Mouse (Mus musculus) frontal cortex, postnatal 10 days (tissue): ENCODE data around the gene Olfr1537.

Experiments
- DNase-seq, 2 experiments: peaks; one replicate each; pipeline ENCODE4 v3.0.0; 2022; ENCODE audit warnings: low spot score in 2 of 2, mixed read lengths in 1 of 2

Olfr1537 gene

DNA sequence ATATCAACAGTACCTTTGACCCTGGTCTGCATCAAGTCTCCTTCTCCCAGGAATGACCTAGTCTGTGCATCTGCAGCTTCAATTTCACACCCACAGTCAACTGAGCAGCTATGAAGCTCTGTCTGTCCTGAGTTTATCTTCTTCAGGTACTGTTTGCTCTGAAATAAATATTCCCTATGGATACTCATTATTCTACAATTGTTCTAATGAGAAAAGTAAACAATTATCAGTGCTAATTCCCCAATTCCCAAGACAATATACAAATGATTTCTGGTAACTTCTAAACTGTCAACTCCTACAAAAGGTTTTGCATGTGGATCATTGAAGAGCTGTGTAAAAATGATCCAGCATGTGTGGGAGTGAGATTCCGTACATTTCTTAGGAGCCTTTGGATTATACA lies at the start of gene Olfr1537:
Gene Olfr1537 (minus strand): TSS at position 101 of the 400 bp plus-strand sequence.
- DNase-seq = no peak

DNA sequence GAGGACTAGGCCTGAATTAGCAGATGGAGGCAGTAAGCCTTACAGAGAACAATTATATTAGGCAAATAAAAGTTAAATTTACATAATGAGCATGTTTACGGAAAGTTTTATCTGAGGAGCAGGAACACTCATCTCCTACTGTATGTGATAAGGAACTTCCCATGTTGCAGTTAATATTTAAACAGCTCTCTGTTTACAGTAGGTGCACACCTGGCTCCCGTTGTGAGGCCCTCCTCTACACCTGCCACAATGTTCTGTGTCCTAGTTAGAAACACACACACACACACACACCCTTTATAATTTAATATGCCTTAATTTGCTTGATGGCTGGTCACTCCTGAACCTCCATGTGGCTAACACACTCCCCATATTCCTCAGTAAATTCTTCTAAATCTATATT lies 37.3 kb upstream of the Olfr1537 start:
- DNase-seq = no peak

DNA sequence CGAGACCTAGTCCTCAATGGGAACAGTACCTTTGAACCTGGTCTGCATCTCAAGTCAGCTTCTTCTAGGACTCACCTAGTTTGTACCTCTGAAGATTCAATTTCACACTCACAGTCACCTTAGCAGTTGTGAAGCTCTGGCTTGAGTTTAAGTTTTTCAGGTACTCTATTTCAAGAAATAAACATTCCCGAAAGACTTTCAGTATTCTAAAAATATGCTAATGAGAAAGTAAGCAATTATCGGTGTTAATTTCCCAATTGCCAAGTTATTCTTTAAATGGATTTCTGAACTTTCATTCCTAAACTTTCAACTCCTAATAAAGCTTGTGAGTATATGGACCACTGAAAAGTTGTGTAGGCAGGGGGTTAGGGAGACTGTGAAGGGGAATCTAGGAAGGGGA lies 26.9 kb upstream of the Olfr1537 start, which contains the start of gene Olfr945:
Gene Olfr945 (minus strand): TSS at position 101 of the 400 bp plus-strand sequence.
- DNase-seq = no peak

DNA sequence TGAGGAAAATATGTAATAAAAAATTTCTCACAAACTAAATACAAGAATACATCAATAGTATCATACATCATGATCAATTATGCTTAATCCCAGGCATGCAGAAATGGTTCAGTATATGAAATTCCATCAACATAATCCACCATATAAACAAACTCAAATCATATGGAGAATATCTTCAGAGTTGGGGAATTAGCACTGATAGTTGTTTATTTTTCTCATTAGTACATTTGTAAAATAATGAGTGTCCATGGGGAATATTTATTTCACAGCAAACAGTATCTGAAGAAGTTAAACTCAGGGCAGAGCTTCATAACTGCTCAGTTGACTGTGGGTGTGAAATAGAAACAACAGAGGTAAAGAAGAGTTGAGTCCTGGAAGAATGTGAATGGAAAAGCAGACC lies 48.2 kb downstream of the Olfr1537 start, which contains the start of gene Olfr944:
Gene Olfr944 (plus strand): TSS at position 301 of the 400 bp plus-strand sequence.
- DNase-seq = no peak
